Mouse (Mus musculus) liver, adult 2 months (tissue): ENCODE results near the gene Nudt9.

Source experiments
- CTCF ChIP-seq: fragments of 200-500 bp; IDR thresholded peaks from 2 replicates; pipeline ENCODE4 v1.5.1; 2011; ENCODE audit warnings: low read depth, low read length, control low read depth
- POLR2A ChIP-seq: fragments of 200-500 bp; IDR thresholded peaks from 2 replicates; pipeline ENCODE4 v1.6.1; 2011; ENCODE audit warnings: low read length, control low read depth; ENCODE audit not compliant: insufficient read depth; ENCODE audit errors: extremely low read depth

DNA sequence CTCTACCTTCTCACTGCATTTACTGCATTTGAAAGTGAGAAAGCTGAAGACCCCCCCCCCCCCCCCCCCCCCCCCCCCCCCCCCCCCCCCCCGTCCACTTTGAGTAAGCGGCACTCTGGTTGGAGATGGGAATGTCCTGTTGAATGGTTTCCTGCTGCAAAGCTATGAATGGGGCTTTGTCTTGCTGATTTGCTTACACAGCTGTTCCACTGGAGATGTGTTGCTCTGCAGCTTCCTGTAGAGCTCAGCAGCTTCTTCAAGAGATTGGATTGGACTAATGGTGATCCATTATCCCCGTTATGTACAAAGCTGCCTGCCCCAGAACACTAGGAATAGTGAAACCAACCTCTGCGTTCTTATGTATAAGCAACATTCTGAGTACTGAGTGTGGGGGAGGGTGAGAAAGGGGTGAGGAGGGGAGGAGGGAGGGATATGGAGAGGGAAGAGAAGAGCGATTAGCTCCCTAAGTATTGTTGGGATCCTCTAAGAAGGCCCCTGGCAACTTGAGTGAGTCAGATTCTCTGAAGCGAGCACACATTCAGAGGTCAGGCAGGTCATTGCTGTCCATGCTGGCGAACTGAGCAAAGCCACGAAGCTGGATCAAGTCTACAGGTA is 26.3 kb downstream of the Nudt9 start:
- TF ChIP-seq POLR2A: no peak
- no peak for TF ChIP-seq CTCF
